Mouse (Mus musculus) E14TG2a.4 (cell line): Measurements from ENCODE around the gene Isoc2b.

Experiments
- H3K27me3 ChIP-seq: 2 replicates; pipeline ENCODE4 v1.6.1; 2014; ENCODE audit warnings: low read length, control low read depth; ENCODE audit not compliant: insufficient read depth
- H3K36me3 ChIP-seq: 2 replicates; pipeline ENCODE4 v1.6.1; 2014; ENCODE audit warnings: low read length, control low read depth; ENCODE audit not compliant: insufficient read depth
- H3K4me1 ChIP-seq: replicated peaks from 2 replicates; pipeline ENCODE4 v1.6.1; 2014; ENCODE audit warnings: low read depth, low read length, control low read depth
- H3K4me3 ChIP-seq: replicated peaks from 2 replicates; pipeline ENCODE4 v1.5.1; 2014; ENCODE audit warnings: mild to moderate bottlenecking, low read length
- H3K9me3 ChIP-seq: 2 replicates; pipeline ENCODE4 v1.6.1; 2014; ENCODE audit warnings: low read length, control low read depth
- CTCF ChIP-seq: conservative IDR thresholded peaks from 2 replicates; pipeline ENCODE4 v1.5.1; 2014; ENCODE audit warnings: low read length
- NANOG ChIP-seq: IDR thresholded peaks from 2 replicates; pipeline ENCODE4 v1.6.1; 2014; ENCODE audit warnings: borderline replicate concordance, low read length, mixed read lengths
- POU5F1 ChIP-seq: IDR thresholded peaks from 2 replicates; pipeline ENCODE4 v1.6.1; 2014; ENCODE audit warnings: low read length, borderline replicate concordance

Isoc2b gene

GRCm38 (mm10) chr7:4870133-4870532 lies at the start of gene Isoc2b:
Isoc2b (minus strand) TSS chr7:4870258.
- no peaks in the 10 kb centered on the region; the same call in 1 of the 2 replicates for H3K9me3 ChIP-seq
- peaks cover 62% of the 10 kb centered on the region for H3K4me1 ChIP-seq
- no peaks in the 10 kb centered on the region for H3K36me3 ChIP-seq
- no peaks in the 10 kb centered on the region for H3K27me3 ChIP-seq
- TF ChIP-seq POU5F1 = no peak
- TF ChIP-seq CTCF = peak; percentile 32
- 0 out of 2 replicates have a peak, but pooled peaks have one; percentile 42 for TF ChIP-seq NANOG
- H3K4me3 ChIP-seq = no peak within 1 kb of the TSS

- Histone ChIP-seq H3K9me3 (no peaks in the 10 kb centered on the region), H3K27me3 (peaks cover 4% of the 10 kb centered on the region), H3K4me3 (peak overlapping the region; percentile 64), H3K36me3 (peaks cover 34% of the 10 kb centered on the region), H3K4me1 (peaks cover 88% of the 10 kb centered on the region)
- TF ChIP-seq CTCF (no peak), NANOG (no peak), POU5F1 (no peak)
Measured at GRCm38 (mm10) chr7:4919096-4919495, 49.0 kb upstream of the Isoc2b start.

- Histone ChIP-seq H3K4me1 (peaks cover 88% of the 10 kb centered on the region), H3K36me3 (peaks cover 34% of the 10 kb centered on the region), H3K27me3 (peaks cover under 1% of the 10 kb centered on the region; the same call in 1 of the 2 replicates), H3K9me3 (no peaks in the 10 kb centered on the region), H3K4me3 (peak overlapping the region; percentile 64)
- TF ChIP-seq POU5F1 (no peak), NANOG (no peak), CTCF (no peak)
Measured at GRCm38 (mm10) chr7:4918681-4919080, 48.6 kb upstream of the Isoc2b start.

GRCm38 (mm10) chr7:4917494-4917893 lies 47.4 kb upstream of the Isoc2b start:
- peaks cover 34% of the 10 kb centered on the region for H3K36me3 ChIP-seq
- TF ChIP-seq NANOG = no peak
- TF ChIP-seq POU5F1 = no peak
- TF ChIP-seq CTCF = no peak
- H3K9me3 ChIP-seq = no peaks in the 10 kb centered on the region
- H3K27me3 ChIP-seq = no peaks in the 10 kb centered on the region; the same call in 1 of the 2 replicates
- peaks cover 86% of the 10 kb centered on the region for H3K4me1 ChIP-seq
- no peak overlapping the region for H3K4me3 ChIP-seq

GRCm38 (mm10) chr7:4915669-4916416 lies 45.8 kb upstream of the Isoc2b start:
- H3K4me3 ChIP-seq = peak overlapping the region; percentile 90
- H3K4me1 ChIP-seq = peaks cover 77% of the 10 kb centered on the region
- TF ChIP-seq POU5F1 (no peak), NANOG (no peak), CTCF (no peak)
- H3K27me3 ChIP-seq = no peaks in the 10 kb centered on the region; the same call in 1 of the 2 replicates
- H3K9me3 ChIP-seq = no peaks in the 10 kb centered on the region
- H3K36me3 ChIP-seq = peaks cover 40% of the 10 kb centered on the region

- Histone ChIP-seq H3K9me3 (no peaks in the 10 kb centered on the region), H3K4me1 (peaks cover 77% of the 10 kb centered on the region), H3K27me3 (no peaks in the 10 kb centered on the region; the same call in 1 of the 2 replicates), H3K4me3 (peak within 1 kb of the TSS; percentile 90), H3K36me3 (peaks cover 47% of the 10 kb centered on the region)
- TF ChIP-seq POU5F1 = no peak
- no peak for TF ChIP-seq CTCF
- TF ChIP-seq NANOG = no peak
Measured at GRCm38 (mm10) chr7:4915007-4915665, 45.1 kb upstream of the Isoc2b start, which contains the start of gene Zfp628. Zfp628 (plus strand) TSS chr7:4915217.

- H3K9me3 ChIP-seq = no peaks in the 10 kb centered on the region
- no peak for TF ChIP-seq CTCF
- TF ChIP-seq NANOG = no peak
- TF ChIP-seq POU5F1 = no peak
- no peaks in the 10 kb centered on the region for H3K27me3 ChIP-seq
Measured at GRCm38 (mm10) chr7:4912248-4912647, 42.2 kb upstream of the Isoc2b start.

GRCm38 (mm10) chr7:4911561-4911960 lies 41.5 kb upstream of the Isoc2b start:
- peaks cover 50% of the 10 kb centered on the region for H3K36me3 ChIP-seq
- TF ChIP-seq NANOG (no peak), CTCF (peak; percentile 72)
- H3K4me1 ChIP-seq = peaks cover 77% of the 10 kb centered on the region
- H3K9me3 ChIP-seq = no peaks in the 10 kb centered on the region
- H3K27me3 ChIP-seq = no peaks in the 10 kb centered on the region
- peak overlapping the region; percentile 90 for H3K4me3 ChIP-seq

More at GRCm38 (mm10) chr7:4912248-4912647, 42.2 kb upstream of the Isoc2b start:
- Histone ChIP-seq H3K4me3 (peak overlapping the region; percentile 90), H3K36me3 (peaks cover 54% of the 10 kb centered on the region), H3K4me1 (peaks cover 77% of the 10 kb centered on the region)
